Mouse (Mus musculus) olfactory bulb, adult 2 months (tissue): ENCODE data around the gene Ecm1. TPM values are rescaled to one million over a fixed set of nuclear protein-coding genes. Genes with fewer than 3 reads are reported as not detected.

Experiments used
- H3K27ac ChIP-seq: fragments of 200-500 bp; 2 replicates; pipeline ENCODE4 v1.5.1; 2012; ENCODE audit warnings: low read depth, low read length; ENCODE audit not compliant: insufficient read depth
- H3K4me1 ChIP-seq: fragments of 200-500 bp; 2 replicates; pipeline ENCODE4 v1.6.1; 2012; ENCODE audit warnings: low read length; ENCODE audit not compliant: control insufficient read depth, insufficient read depth
- H3K4me3 ChIP-seq: fragments of 200-500 bp; 2 replicates; pipeline ENCODE4 v1.5.1; 2012; ENCODE audit warnings: mild to moderate bottlenecking, low read depth, low read length, moderate library complexity; ENCODE audit not compliant: insufficient read depth
- CTCF ChIP-seq: fragments of 200-500 bp; IDR thresholded peaks from 2 replicates; pipeline ENCODE4 v1.5.1; 2012; ENCODE audit warnings: low read depth, mild to moderate bottlenecking, low read length, moderate library complexity; ENCODE audit not compliant: insufficient read depth
- POLR2A ChIP-seq: fragments of 200-500 bp; IDR thresholded peaks from 2 replicates; pipeline ENCODE4 v1.6.1; 2012; ENCODE audit warnings: mild to moderate bottlenecking, low read depth, low read length, moderate library complexity; ENCODE audit not compliant: insufficient read depth
- WGBS: fragments of 180-500 bp; shearing (Covaris S2); methylation state at CpG from one replicate; pipeline ENCODE4 v1.1.7; 2018; 5-methylcytosine and 5-hydroxymethylcytosine counted together
- polyA plus RNA-seq: library from polyadenylated mRNA; stranded (reverse); fragments of >200 nt; gene quantifications from 2 replicates; pipeline ENCODE4 v1.2.4, GENCODE M21; 2012; ENCODE audit warnings: low replicate concordance; ENCODE audit not compliant: missing spikeins, insufficient read depth, insufficient read length

Gene Ecm1
- polyA plus RNA-seq, 1 experiment: not detected

- TF ChIP-seq POLR2A (no peak), CTCF (no peak)
- no peak overlapping the region for H3K4me3 ChIP-seq
- no peak overlapping the region for H3K27ac ChIP-seq
- 80% methylated on average over 9 of the region's 9 CpGs for WGBS
- peaks cover 10% of the 10 kb centered on the region for H3K4me1 ChIP-seq
Measured at GRCm38 (mm10) chr3:95732297-95732696, 7.1 kb downstream of the Ecm1 start.

DNA sequence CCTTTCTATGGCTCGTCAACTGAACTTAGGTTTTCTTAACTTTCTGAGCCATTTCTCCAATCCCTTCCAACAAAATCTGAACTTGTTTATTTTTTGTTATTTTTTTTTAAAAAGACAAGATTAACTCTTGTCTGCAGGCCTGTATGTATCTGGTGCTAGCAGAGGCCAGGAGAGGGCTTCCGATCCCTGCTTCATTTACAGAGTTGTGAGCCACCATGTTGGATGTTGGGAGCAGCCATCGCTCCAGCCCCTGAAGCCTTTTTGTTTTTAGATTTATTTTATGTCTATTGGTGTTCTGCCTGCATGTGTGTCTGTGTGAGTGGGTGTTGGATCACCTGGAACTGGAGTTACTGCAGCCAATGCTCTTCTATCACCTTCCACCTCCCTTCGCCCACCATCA is 7.6 kb downstream of the Ecm1 start:
- WGBS: 90% methylated on average over 4 of the region's 4 CpGs
- H3K4me3 ChIP-seq: no peak overlapping the region
- no peak overlapping the region for H3K27ac ChIP-seq
- peaks cover 10% of the 10 kb centered on the region for H3K4me1 ChIP-seq
- TF ChIP-seq CTCF (no peak), POLR2A (no peak)

- TF ChIP-seq POLR2A (no peak), CTCF (no peak)
- no peak overlapping the region for H3K27ac ChIP-seq
- no peak overlapping the region for H3K4me3 ChIP-seq
- peaks cover 10% of the 10 kb centered on the region for H3K4me1 ChIP-seq
- WGBS: 95% methylated on average over 7 of the region's 7 CpGs
Measured at GRCm38 (mm10) chr3:95730431-95730830, 8.9 kb downstream of the Ecm1 start.

DNA sequence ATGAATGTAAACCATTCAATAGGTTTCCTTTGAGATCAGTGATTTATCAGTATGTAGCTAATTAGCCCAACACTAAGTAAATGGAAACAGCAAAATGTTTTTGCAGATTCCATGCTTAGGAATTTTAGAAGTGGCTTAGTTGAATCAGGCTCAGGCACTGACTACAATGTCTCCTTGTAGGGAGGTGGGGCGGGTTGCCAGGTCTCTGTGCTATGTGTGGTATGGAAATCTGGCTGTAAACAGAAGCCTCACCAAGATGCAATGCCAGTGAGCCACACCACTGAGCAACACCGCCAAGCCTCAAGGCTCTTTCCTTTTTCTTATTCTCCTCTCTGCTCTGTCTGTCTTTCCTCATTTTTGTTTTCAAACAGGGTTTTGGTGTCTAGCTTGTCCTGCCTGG is 10.5 kb downstream of the Ecm1 start:
- WGBS: 78% methylated on average over 2 of the region's 2 CpGs
- no peak for TF ChIP-seq CTCF
- TF ChIP-seq POLR2A: no peak

DNA sequence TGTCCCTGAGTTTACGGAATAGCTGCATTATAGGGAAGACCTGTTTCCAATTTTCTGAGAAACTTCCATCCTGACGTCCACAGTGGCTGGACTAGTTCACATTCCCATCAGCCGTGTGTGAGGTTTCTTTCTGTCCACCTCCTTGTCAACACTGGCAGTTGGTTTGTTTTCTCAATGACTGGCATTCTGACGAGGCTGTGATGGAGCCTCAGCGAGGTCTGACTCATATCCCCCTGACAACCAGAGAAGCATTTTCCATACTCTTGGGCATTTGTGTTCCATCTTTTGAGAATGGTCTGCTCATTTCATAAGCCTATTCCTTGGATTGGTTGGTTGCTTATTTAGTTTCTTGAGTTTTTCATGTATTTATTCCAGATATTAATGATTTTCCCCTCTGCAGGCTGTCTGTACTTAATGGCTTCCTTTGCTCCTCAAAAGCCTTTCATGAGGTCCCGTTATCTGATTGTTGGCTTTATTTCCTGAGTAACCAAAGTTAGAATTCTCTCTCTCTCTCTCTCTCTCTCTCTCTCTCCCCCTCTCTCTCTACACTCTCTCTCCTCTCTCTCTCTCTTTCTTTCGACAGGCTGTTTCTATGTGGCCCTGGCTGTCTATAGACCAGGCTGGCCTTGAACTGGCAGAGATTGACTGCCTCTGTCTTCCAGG is 12.5 kb downstream of the Ecm1 start:
- Histone ChIP-seq H3K4me1 (no peaks in the 10 kb centered on the region), H3K4me3 (no peak overlapping the region), H3K27ac (no peak overlapping the region)
- no peak for TF ChIP-seq POLR2A
- TF ChIP-seq CTCF: no peak
- 57% methylated on average over 7 of the region's 7 CpGs for WGBS

More for the DNA sequence above, 10.5 kb downstream of the Ecm1 start:
- peaks cover 6% of the 10 kb centered on the region for H3K4me1 ChIP-seq
- no peak overlapping the region for H3K27ac ChIP-seq
- H3K4me3 ChIP-seq: no peak overlapping the region

DNA sequence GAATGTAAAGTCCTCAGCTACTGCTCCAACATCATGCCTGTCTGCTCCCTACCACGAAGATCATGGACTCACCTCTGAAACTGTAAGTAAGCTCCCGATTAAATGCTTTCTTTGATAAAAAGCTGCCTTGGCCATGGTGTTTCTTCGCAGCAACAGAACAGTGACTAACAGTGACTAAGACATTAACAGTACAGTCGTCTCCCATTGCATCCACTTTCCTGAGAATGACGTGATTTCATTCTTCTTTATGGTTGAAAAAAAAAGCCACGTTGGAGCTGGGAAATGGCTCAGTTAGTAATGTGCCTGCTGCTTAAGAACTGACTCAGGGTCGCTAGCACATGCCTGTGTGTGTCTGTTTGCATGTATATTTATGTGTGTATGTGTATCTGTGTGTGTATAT is 13.5 kb downstream of the Ecm1 start:
- WGBS: 81% methylated on average over 7 of the region's 7 CpGs

GRCm38 (mm10) chr3:95722386-95722785 is 17.0 kb downstream of the Ecm1 start:
- TF ChIP-seq CTCF (no peak), POLR2A (no peak)
- Histone ChIP-seq H3K27ac (no peak overlapping the region), H3K4me1 (no peaks in the 10 kb centered on the region), H3K4me3 (no peak overlapping the region)
- 88% methylated on average over 3 of the region's 3 CpGs for WGBS

More for the DNA sequence above, 13.5 kb downstream of the Ecm1 start:
- TF ChIP-seq CTCF (no peak), POLR2A (no peak)
- no peaks in the 10 kb centered on the region for H3K4me1 ChIP-seq
- no peak overlapping the region for H3K4me3 ChIP-seq
- H3K27ac ChIP-seq: no peak overlapping the region

GRCm38 (mm10) chr3:95718153-95718552 is 21.2 kb downstream of the Ecm1 start:
- Histone ChIP-seq H3K27ac (no peak overlapping the region), H3K4me3 (no peak overlapping the region), H3K4me1 (no peaks in the 10 kb centered on the region)
- TF ChIP-seq POLR2A (no peak), CTCF (no peak)
- 97% methylated on average over 2 of the region's 2 CpGs for WGBS

DNA sequence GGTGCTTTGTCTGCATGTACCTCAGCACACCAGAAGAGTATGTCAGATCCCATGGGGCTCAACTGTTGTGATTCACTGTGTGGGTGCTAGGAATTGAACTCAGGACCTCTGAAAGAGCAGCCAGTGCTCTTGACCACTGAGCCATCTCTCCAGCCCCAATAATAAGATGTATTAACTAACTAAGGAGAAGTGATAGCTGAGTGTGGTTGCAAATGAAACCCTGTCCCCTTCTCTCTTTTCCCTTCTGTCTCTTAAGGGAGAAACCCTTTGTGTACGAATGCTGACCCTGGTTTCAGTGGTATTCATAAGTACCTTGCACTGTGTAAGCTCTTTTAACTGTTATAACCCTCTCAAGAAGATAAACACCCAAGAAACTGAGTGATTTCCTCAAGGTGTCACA is 23.3 kb downstream of the Ecm1 start:
- 74% methylated on average over 1 of the region's 1 CpGs for WGBS
- TF ChIP-seq CTCF: no peak
- TF ChIP-seq POLR2A: no peak
- H3K4me3 ChIP-seq: no peak overlapping the region
- no peak overlapping the region for H3K27ac ChIP-seq
- H3K4me1 ChIP-seq: no peaks in the 10 kb centered on the region
